Mouse (Mus musculus): ENCODE measurements at regions not wholly inside any gene's neighbourhood (a gene's known extent, or its start where the extent isn't known, plus 50 kb on each side); places are given as distances from the start of the nearest gene placed in this dataset.
A peak's percentile ranks its signal among the peaks of the same experiment; 100 is the strongest.
"Not testable (repeated sequence)": the region's sequence is repeated elsewhere in the genome, so short reads cannot be mapped to it uniquely, and the experiment has no call there.

GRCm38 (mm10) chr11:56505068-56505467, 464.3 kb upstream of the Nmur2 start:
- DNase-seq (ENCODE audit: low read depth), result peak; percentile 49

GRCm38 (mm10) chr11:56514941-56515340, 474.1 kb upstream of the Nmur2 start:
- DNase-seq (ENCODE audit: low read depth), result no peak

GRCm38 (mm10) chr11:56518486-56518885, 477.7 kb upstream of the Nmur2 start:
- peak; percentile 51 for DNase-seq (ENCODE audit: low read depth)

- DNase-seq (ENCODE audit: low read depth), result no peak
These were observed 460.5 kb upstream of the Gria1 start for GRCm38 (mm10) chr11:56550736-56551135.

GRCm38 (mm10) chr11:56556332-56556731, 454.9 kb upstream of the Gria1 start:
- DNase-seq (ENCODE audit: low read depth), result no peak

- DNase-seq (ENCODE audit: low read depth), result no peak
These were observed 431.2 kb upstream of the Gria1 start for GRCm38 (mm10) chr11:56580028-56580427.

GRCm38 (mm10) chr11:56583054-56583453, 428.1 kb upstream of the Gria1 start:
- no peak for DNase-seq (ENCODE audit: low read depth)

GRCm38 (mm10) chr11:56593435-56593834, 417.8 kb upstream of the Gria1 start:
- DNase-seq (ENCODE audit: low read depth), result not testable (repeated sequence)

- no peak for DNase-seq (ENCODE audit: low read depth)
These were observed 407.4 kb upstream of the Gria1 start for GRCm38 (mm10) chr11:56603742-56604141.

GRCm38 (mm10) chr11:56627659-56628058, 383.5 kb upstream of the Gria1 start:
- DNase-seq (ENCODE audit: low read depth), result no peak

GRCm38 (mm10) chr11:56633445-56633844, 377.7 kb upstream of the Gria1 start:
- DNase-seq (ENCODE audit: low read depth), result no peak

GRCm38 (mm10) chr11:56636606-56637226, 374.5 kb upstream of the Gria1 start:
- no peak for DNase-seq (ENCODE audit: low read depth)

- no peak for DNase-seq (ENCODE audit: low read depth)
These were observed 369.5 kb upstream of the Gria1 start for GRCm38 (mm10) chr11:56641716-56642115.

All from fibroblast of lung, adult 2 months (primary cell).